Mouse (Mus musculus) erythroblast, embryonic 14.5 days (primary cell): ENCODE results near the gene Clk1.

Experiments
- GATA1 ChIP-seq: IDR thresholded peaks from 2 replicates; pipeline ENCODE4 v1.6.1; 2012; ENCODE audit warnings: low read length, inconsistent platforms, mixed read lengths
- TAL1 ChIP-seq: IDR thresholded peaks from 3 replicates; pipeline ENCODE4 v1.6.1; 2012; ENCODE audit warnings: low read length, inconsistent platforms, mixed read lengths

GRCm38 (mm10) chr1:58454316-58454715 is 30.4 kb upstream of the Clk1 start:
- TF ChIP-seq GATA1 (no peak), TAL1 (no peak)
